Mouse (Mus musculus) left cerebral cortex, postnatal 25 days (tissue): ENCODE measurements around the gene Shc3. TPM values are rescaled to one million over a fixed set of nuclear protein-coding genes. Genes with fewer than 3 reads are reported as not detected.

ENCODE experiments used
- DNase-seq, 2 experiments: peaks; one replicate each; pipeline ENCODE4 v3.0.0; 2022; ENCODE audit warnings: low spot score in 2 of 2, mixed read lengths in 1 of 2
- intact Hi-C: fragments of 180-260 bp; cut with DNase I; formaldehyde crosslinking; loops from one replicate; pipeline ENCODE4 v1.15.1; 2025
- total RNA-seq, 2 experiments: library from RNA; stranded (reverse); gene quantifications; 2 replicates each; pipeline ENCODE4 v1.2.3; 2021

The Shc3 gene
- total RNA-seq, 2 experiments from 2014 or later: 214 to 217 TPM

DNA sequence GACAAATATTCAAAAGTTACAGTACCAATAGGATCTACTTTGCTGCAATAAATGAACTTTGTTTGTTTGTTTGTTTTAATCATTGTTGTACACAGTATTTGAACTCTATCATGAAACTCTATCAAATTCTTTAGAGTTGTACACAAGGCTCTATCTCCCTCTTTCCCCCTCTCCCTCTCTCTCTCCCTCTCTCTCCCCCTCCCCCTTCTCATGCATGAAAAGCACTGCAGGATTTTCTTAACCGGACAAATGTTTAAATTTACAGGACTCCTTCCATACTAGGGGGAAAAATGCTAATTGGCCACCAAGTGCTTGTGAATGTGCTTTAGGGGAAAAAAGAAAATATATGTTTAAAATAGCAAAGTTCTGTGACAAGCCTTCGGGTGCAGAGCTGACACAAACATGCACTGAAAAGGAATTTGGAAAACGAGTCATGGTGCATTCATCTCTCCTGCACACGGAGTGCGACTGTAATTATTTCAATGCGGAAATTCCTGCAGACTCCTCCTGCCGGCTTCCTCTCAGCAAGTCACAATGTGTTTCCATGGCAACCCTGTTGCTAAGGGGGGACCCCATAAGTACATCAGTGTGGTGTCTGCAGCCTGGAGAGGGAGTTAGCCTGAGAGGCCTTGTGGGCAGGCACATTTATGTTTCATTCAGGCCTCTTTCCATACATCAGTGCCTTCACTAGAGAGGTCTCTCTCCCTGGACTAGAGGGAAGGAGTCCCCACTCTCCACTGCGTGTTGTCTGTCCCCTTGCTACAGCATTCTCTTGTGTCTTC, 11.2 kb upstream of the Shc3 start:
- intact Hi-C loops: no loop called here

DNA sequence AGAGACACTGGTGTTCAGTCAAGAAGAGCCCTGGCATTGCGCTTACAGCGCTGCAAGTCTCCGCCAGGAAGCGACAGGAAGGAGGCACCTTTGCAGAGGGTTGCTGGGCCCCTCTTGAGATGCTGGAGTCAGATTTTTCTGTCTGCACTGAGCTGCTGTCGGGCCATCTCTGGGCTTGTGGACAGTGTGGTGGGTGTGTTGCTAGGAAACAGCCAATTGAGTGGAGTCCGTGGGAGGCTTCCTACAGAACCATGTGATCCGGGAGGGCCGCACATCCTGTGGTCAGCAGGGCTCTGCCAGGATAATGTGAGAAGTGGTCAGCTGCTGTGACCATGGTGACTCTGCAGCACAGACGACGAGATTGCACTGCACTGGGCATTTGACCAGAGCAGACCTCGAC, 4.6 kb upstream of the Shc3 start:
- intact Hi-C loops: no loop called here

More for the DNA sequence above, 11.2 kb upstream of the Shc3 start:
- DNase-seq: peak; percentile 71 to 82

GRCm38 (mm10) chr13:51570111-51570510, 892 bp upstream of the Shc3 start:
- intact Hi-C loops: no loop called here
- DNase-seq: no peak

More for the DNA sequence above, 4.6 kb upstream of the Shc3 start:
- peak; percentile 69 to 92 for DNase-seq

- peak in 1 of 2 experiments; percentile 34 for DNase-seq
- intact Hi-C loops: loop anchor here (5.0 kb wide), 1 partner anchor 132 kb away; no protein-coding TSS in a partner anchor
Measured at GRCm38 (mm10) chr13:51569685-51570068, 458 bp upstream of the Shc3 start.

GRCm38 (mm10) chr13:51568501-51568901, 718 bp downstream of the Shc3 start:
- intact Hi-C loops: loop anchor here (1.0 to 5.0 kb wide), 3 partner anchors 35 to 131 kb away; no protein-coding TSS in a partner anchor
- DNase-seq: peak in 1 of 2 experiments; percentile 59

- intact Hi-C loops: loop anchor here (2.0 to 5.0 kb wide), 2 partner anchors 27 to 130 kb away; no protein-coding TSS in a partner anchor
Measured at GRCm38 (mm10) chr13:51567411-51567851, 1.8 kb downstream of the Shc3 start.

DNA sequence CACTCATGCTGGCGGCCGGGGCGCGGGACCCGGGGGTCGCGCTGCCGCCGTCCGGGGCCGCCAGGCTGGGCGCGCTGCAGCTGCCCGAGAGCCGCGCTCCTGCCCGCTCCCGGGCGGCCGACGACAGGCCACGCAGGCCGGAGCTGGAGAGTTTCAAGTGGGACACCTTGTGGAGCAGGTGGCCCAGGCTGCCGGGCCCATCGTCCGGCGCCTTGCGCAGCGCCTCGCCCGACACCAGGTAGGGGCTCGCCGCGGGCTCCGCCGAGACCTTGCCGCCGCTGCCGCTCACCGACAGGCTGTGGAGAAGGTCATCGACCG, 2.2 kb downstream of the Shc3 start:
- intact Hi-C loops: loop anchor here (2.0 to 5.0 kb wide), 2 partner anchors 28 to 130 kb away; no protein-coding TSS in a partner anchor
- peak in 1 of 2 experiments; percentile 13 for DNase-seq

More at GRCm38 (mm10) chr13:51567411-51567851, 1.8 kb downstream of the Shc3 start:
- DNase-seq: peak; percentile 40 to 46

GRCm38 (mm10) chr13:51566371-51567077, 2.7 kb downstream of the Shc3 start:
- intact Hi-C loops: loop anchor here (2.0 to 5.0 kb wide), 2 partner anchors 28 to 129 kb away; no protein-coding TSS in a partner anchor
- peak; percentile 28 to 40 for DNase-seq

- peak in 1 of 2 experiments; percentile 11 for DNase-seq
- intact Hi-C loops: loop anchor here (5.0 kb wide), 1 partner anchor 127 kb away; no protein-coding TSS in a partner anchor
Measured at GRCm38 (mm10) chr13:51564741-51565140, 4.5 kb downstream of the Shc3 start.

DNA sequence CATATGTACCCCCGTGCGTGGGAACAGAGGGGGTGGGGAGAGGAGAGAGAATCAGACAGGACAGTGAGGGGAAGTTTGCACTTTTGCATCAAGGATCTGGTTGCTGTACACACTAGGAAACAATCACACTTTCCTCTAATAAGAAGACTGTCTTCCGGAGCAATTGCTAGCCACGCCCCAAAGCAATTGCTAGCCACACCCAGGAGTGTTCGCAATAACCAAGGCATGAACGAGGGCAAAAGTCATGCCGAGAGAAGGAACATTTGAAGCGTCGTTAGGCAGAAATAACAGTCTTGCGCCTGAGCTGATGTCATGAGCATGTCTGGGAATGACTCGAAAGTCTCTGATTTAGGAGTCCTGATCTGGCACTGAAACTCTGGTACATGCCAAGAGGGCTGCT, 15.9 kb downstream of the Shc3 start:
- intact Hi-C loops: no loop called here
- DNase-seq: no peak

DNA sequence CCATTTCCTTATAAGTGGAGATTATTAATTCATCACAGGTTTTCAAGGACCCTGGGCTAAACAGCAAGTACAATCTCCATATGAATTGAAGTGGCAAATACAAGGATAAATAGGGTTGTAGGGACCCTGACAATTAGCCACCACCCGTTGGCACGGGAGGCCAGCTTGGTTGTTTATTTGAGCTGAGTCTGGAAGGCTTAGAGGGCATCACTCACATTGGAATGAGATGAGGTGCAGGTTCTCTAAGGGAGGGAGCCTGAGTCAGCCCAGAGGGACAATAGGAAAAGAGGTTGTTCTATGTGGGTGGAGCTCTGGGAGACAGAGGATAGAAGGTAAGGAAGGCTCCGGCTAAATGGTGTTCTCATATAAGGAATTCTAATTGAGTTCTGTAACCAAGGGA, 17.0 kb downstream of the Shc3 start:
- no peak for DNase-seq
- intact Hi-C loops: no loop called here

DNA sequence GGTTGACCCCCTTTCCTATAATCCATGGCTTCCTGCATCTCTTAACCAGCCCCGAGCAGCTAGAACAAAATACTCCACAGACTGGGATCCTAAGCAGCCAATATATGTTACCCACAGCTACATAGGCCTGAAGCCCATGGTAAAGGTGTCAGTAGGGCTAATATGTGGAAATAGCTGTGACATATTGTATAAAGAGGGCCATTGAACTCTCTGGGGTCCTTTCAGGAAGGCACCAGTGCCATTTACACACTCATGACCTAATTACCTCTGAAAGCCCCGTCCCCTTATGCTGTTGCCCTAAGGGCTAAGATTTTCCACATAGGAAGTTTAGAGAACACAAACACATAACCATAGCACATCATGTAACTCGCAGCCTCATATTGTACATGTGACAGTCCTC, 17.4 kb downstream of the Shc3 start:
- intact Hi-C loops: no loop called here
- DNase-seq: no peak

DNA sequence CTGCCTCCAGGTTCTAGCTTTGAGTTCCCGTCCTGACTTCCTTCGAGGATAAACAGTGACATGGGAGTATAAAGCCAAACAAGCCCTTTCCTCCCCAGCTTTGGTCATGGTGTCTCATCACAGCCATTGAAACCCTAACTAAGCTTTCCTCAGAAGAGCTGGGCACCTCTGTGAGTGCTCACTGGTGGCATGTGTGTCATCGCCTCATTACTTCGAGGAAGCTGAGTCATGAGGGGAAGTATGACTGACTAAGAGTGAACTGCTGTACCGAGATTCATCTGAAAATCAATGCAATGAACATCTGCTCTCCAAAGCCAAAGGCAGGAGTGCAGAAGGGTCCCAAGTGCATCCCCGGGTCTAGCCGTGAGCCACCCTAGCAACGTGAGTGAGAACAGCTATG, 29.4 kb downstream of the Shc3 start:
- intact Hi-C loops: no loop called here
- peak in 1 of 2 experiments; percentile 29 for DNase-seq

GRCm38 (mm10) chr13:51535326-51535725, 33.9 kb downstream of the Shc3 start:
- no peak for DNase-seq
- intact Hi-C loops: no loop called here

- intact Hi-C loops: no loop called here
- peak; percentile 55 to 83 for DNase-seq
Measured at GRCm38 (mm10) chr13:51526480-51526879, 42.7 kb downstream of the Shc3 start.

GRCm38 (mm10) chr13:51524316-51524715, 44.9 kb downstream of the Shc3 start:
- intact Hi-C loops: no loop called here
- no peak for DNase-seq

DNA sequence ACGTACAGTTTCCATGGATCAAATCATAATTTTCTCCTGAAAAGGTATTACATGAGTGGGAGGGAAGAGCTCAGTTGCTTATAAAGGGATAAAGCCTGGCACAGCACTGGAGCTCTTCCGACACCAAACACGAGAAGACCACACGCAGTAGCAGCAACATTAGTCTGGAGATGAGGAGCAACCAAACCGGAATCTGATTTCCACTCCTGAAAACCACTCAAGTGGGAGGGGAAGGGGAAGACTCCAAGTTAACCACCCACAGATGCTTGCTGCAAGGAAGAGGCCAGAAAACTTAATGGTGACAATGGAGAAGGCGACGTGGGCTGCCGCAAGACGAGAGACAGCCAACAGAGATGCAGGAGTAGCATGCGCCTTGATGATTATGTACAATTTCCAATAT, 45.9 kb downstream of the Shc3 start:
- peak in 1 of 2 experiments; percentile 57 for DNase-seq
- intact Hi-C loops: no loop called here

DNA sequence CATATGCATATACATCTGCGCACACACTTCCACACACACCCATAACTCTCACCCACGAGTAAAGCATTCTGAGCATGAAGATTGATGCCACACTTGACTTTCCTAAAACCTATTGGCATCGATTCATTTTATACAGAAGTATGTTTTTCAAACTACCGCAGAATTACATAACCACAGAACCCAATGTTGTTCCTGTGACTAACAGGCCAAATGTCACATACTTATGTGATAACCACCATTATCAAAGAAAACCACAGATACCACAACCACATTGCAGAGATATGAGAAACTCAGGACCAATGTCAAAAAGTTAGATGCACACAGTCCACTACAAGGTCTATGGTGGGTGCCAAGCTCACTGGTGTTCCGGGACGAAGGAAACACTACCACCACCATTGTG, 50.3 kb downstream of the Shc3 start:
- DNase-seq: no peak
- intact Hi-C loops: no loop called here

DNA sequence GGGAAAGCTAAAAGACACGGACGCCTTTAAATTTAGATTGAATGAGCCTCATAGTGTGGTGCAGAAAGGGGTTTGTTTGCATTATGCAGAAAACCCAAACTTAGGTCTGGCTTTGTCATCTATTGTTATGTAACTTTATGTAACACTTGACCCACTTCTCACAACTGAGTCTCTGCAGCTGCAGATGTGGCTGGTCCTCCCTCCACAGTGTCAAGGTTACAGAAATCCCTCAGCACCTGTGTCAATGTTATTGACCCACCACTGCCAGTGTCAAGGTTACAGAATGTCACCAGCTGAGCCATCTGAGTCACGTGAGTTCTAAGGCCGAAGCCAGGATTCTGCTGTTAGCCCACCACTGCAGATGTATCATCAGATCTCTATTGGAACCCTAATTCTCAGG, 51.3 kb downstream of the Shc3 start:
- no peak for DNase-seq

DNA sequence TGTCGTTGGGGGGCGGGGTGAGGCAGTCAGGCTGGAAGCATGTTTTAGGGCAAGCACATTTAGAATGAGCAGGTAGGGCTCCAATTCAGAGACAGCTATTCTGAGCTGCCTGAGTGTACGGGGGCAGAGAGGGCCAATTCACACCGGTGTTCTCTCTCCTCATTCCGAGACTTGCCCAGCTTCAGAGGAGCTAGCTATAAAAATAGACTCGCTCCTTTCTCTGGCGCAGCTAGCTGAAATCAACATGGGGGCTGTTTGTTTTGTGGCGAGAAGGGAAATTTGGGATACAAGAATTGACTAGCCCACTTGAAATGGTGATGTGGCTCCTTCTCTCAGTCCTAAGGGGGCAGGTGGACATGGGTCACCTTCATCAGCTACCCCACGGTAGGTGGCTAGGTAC, 60.4 kb downstream of the Shc3 start:
- intact Hi-C loops: no loop called here
- peak in 1 of 2 experiments; percentile 34 for DNase-seq

More for the DNA sequence above, 51.3 kb downstream of the Shc3 start:
- intact Hi-C loops: no loop called here
